Mouse (Mus musculus) hindbrain, embryonic 14.5 days (tissue): Measurements from ENCODE around the gene P2ry2. TPM values are rescaled to one million over a fixed set of nuclear protein-coding genes. Genes with fewer than 3 reads are reported as not detected.

Experiments used
- ATAC-seq: fragments of 200-750 bp; cut with Nextera tagmentation; 2 replicates; pipeline ENCODE4 v1.8.0; 2017; ENCODE audit warnings: moderate number of reproducible peaks, mild to moderate bottlenecking, moderate TSS enrichment, moderate library complexity; ENCODE audit not compliant: low FRiP score
- DNase-seq: peaks from one replicate; pipeline ENCODE4 v3.0.0-alpha.2; 2015; ENCODE audit warnings: low spot score
- H3K27ac ChIP-seq: fragments of 300-500 bp; sonication (generic); 2 replicates; pipeline ENCODE4 v1.5.1; 2014; ENCODE audit warnings: mild to moderate bottlenecking, moderate library complexity
- H3K27me3 ChIP-seq: fragments of 300-500 bp; sonication (generic); 2 replicates; pipeline ENCODE4 v1.6.1; 2014; ENCODE audit warnings: mild to moderate bottlenecking, low read length, mixed read lengths; ENCODE audit not compliant: control insufficient read depth, insufficient read depth
- H3K36me3 ChIP-seq: fragments of 300-500 bp; sonication (generic); replicated peaks from 2 replicates; pipeline ENCODE4 v1.6.1; 2014; ENCODE audit not compliant: control insufficient read depth, insufficient read depth
- H3K4me1 ChIP-seq: fragments of 300-500 bp; sonication (generic); replicated peaks from 2 replicates; pipeline ENCODE4 v1.6.1; 2014; ENCODE audit warnings: antibody characterized with exemption, low read length, mixed read lengths; ENCODE audit not compliant: control insufficient read depth, insufficient read depth
- H3K4me2 ChIP-seq: fragments of 300-500 bp; sonication (generic); replicated peaks from 2 replicates; pipeline ENCODE4 v1.6.1; 2014; ENCODE audit warnings: mild to moderate bottlenecking, moderate library complexity
- H3K4me3 ChIP-seq: fragments of 300-500 bp; sonication (generic); replicated peaks from 2 replicates; pipeline ENCODE4 v1.5.1; 2014; ENCODE audit warnings: mild to moderate bottlenecking, low read length
- H3K9ac ChIP-seq: fragments of 300-500 bp; sonication (generic); 2 replicates; pipeline ENCODE4 v1.6.1; 2014
- H3K9me3 ChIP-seq: fragments of 300-500 bp; sonication (generic); 2 replicates; pipeline ENCODE4 v1.6.1; 2016; ENCODE audit warnings: low read length; ENCODE audit not compliant: control insufficient read depth
- WGBS: fragments of 180-500 bp; shearing (Covaris S2); extraction: QIAGEN DNeasy Blood & Tissue Kit; methylation state at CpG from one replicate; pipeline ENCODE4 v1.1.7; 2014; 5-methylcytosine and 5-hydroxymethylcytosine counted together
- polyA plus RNA-seq: library from polyadenylated mRNA; unstranded; fragments of >200 nt; fragmentation: Nextera tagmentation; extraction: Ambion mirVana; gene quantifications from 2 replicates; pipeline ENCODE4 v1.2.1, GENCODE M21; 2014

The P2ry2 gene
- polyA plus RNA-seq, 1 experiment from 2014 or later: 0.20 TPM

DNA sequence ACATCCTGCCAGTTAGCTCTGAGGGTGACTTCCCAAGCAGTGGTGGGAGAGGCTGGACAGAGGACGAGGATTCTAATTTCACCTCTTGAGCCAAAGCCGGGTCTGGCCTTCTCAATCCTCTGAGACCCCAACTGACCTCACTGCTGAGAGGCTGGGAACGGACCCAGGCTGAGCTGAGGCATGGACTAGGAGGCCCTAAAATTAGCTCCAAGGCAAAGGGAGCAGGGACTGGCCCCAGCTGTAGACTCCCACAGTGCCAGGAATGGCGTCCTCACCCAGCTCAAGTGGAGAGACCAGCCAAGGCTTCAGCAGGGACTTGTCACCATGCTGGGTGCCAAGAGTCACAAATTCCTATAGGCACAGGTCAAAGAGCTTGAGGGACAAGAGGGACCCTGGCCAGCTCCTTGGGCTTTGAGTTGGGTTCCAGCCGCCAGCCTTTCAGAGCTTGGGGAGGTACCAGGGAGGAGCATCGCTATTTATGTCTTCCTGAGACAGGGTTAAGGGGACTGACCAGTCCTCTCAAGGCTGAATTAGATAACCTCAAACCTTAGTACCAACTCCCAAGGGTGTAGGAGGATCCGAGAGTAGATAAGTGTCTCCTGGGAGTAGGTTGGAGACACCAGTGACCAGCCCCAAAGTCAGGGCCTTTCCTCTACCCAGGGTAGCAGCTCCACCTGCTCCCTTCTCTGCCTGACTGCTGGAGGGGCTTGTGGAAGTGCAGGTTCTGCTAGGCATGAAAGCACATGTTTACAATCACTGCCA lies 36.8 kb upstream of the P2ry2 start:
- H3K9me3 ChIP-seq: no peaks in the 10 kb centered on the region
- ATAC-seq (no peak), DNase-seq (no peak)
- H3K36me3 ChIP-seq: no peaks in the 10 kb centered on the region
- no peak overlapping the region for H3K27ac ChIP-seq
- H3K4me3 ChIP-seq: no peak overlapping the region
- H3K4me2 ChIP-seq: no peak overlapping the region
- no peaks in the 10 kb centered on the region for H3K27me3 ChIP-seq
- 78% methylated on average over 7 of the region's 7 CpGs for WGBS
- H3K4me1 ChIP-seq: no peaks in the 10 kb centered on the region
- H3K9ac ChIP-seq: no peak overlapping the region

- H3K9ac ChIP-seq: no peak overlapping the region
- 76% methylated on average over 5 of the region's 5 CpGs for WGBS
- H3K9me3 ChIP-seq: no peaks in the 10 kb centered on the region
- no peak overlapping the region for H3K4me2 ChIP-seq
- H3K27me3 ChIP-seq: no peaks in the 10 kb centered on the region
- no peaks in the 10 kb centered on the region for H3K36me3 ChIP-seq
- ATAC-seq (no peak), DNase-seq (no peak)
- no peaks in the 10 kb centered on the region for H3K4me1 ChIP-seq
- no peak overlapping the region for H3K27ac ChIP-seq
- no peak overlapping the region for H3K4me3 ChIP-seq
Measured at GRCm38 (mm10) chr7:101048247-101048646, 35.6 kb upstream of the P2ry2 start.

DNA sequence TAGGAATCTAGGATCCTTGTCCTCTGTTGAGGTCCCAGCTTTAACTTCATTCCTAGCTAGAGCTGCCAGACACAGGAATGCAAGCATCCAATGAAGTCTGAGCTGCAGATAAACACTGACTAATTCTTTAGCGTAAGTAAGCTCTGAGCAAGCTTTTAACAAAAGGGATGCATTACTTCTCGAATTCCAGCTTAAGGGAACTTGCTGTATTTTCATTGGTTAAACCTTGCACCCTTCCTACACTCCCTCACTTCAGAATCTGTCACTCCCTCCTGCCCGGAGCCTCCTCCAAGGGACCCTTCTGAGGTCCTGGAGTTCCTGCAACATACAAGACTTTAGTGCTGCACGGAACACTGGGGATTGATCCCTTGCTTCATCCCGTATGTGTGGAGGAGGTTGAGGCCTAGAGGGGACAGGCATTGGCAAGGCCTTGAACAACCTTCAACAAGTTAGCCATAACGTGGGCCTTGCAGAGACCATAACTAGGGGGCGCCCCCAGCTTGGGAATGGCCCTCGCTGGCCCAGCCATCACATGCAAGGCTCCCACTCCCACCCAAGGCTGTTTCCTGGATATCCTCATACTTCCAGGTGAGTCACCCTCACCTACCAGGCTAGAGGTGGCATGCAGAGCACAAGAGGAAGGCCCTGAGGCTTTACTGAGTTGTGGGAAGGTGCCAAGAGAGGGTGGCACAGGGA lies 31.3 kb upstream of the P2ry2 start:
- Histone ChIP-seq H3K4me1 (no peaks in the 10 kb centered on the region), H3K36me3 (no peaks in the 10 kb centered on the region), H3K27me3 (no peaks in the 10 kb centered on the region), H3K9ac (no peak overlapping the region), H3K4me3 (no peak overlapping the region), H3K27ac (no peak overlapping the region), H3K4me2 (no peak overlapping the region), H3K9me3 (no peaks in the 10 kb centered on the region)
- DNase-seq (no peak), ATAC-seq (no peak)
- 71% methylated on average over 8 of the region's 8 CpGs for WGBS

DNA sequence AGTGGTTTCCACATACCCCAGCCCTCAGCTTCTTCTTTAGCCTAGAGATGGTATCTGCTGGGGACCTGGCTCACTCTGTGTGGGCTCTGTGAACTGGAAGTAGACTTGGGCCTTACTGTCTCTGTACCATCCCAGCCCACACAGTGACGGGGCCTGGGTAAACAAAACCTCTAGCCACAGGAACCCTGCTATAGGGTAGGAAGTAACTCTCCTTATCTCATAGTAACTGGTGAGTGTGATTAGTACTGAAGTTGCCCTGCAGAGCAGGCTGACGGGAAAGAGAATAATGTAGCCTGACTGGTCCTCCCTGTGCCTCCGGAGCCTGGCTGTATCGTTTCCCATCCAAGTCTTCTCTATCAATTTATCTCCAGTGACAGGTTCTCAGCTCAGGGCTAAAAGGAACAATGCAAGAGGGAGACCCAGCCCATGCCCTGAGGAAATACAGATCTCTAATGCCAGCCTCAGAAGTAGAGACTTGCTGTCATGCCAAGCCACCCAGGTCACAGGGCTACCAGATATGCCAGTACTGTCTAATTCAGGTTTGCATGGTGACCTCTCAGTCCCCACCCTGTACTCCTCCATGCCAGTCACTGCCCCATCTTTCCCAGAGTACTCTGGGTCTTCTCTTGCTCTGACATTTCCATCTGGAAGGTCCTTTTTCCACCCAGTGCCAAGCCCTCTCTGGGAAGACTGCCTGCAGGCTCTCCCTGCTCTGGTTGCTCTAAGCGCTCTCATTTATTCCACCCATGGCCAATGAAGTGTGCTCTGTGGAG lies 29.5 kb upstream of the P2ry2 start:
- no peak overlapping the region for H3K27ac ChIP-seq
- no peaks in the 10 kb centered on the region for H3K9me3 ChIP-seq
- DNase-seq (no peak), ATAC-seq (no peak)
- no peaks in the 10 kb centered on the region for H3K4me1 ChIP-seq
- WGBS: 45% methylated on average over 5 of the region's 5 CpGs
- no peak overlapping the region for H3K4me3 ChIP-seq
- no peaks in the 10 kb centered on the region for H3K27me3 ChIP-seq
- H3K4me2 ChIP-seq: no peak overlapping the region
- no peak overlapping the region for H3K9ac ChIP-seq
- no peaks in the 10 kb centered on the region for H3K36me3 ChIP-seq

DNA sequence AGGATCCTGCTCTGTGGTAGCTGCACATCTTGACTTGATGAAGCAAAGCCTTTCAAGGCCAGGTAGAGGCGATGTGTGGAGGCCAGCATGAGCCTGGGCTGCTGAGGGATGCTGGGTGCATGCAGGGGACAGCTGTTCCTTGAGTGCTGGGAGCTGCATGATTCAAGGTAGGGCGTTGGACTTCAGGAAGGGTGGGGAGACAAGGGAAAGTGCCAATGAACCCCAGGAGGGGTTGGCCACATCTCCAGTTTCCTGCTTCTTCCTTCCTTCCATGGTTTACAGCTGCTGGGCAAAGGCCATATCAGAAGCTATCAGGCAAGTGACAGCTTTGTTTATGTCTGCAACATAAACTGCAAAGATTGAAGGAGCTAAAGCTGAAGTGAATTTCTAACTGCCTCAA lies 28.9 kb upstream of the P2ry2 start:
- Histone ChIP-seq H3K27ac (no peak overlapping the region), H3K27me3 (no peaks in the 10 kb centered on the region), H3K36me3 (no peaks in the 10 kb centered on the region), H3K9ac (no peak overlapping the region), H3K9me3 (no peaks in the 10 kb centered on the region), H3K4me3 (no peak overlapping the region), H3K4me1 (no peaks in the 10 kb centered on the region), H3K4me2 (no peak overlapping the region)
- DNase-seq (no peak), ATAC-seq (no peak)
- WGBS: 73% methylated on average over 2 of the region's 2 CpGs

GRCm38 (mm10) chr7:101033371-101033770 lies 20.7 kb upstream of the P2ry2 start:
- H3K36me3 ChIP-seq: no peaks in the 10 kb centered on the region
- no peaks in the 10 kb centered on the region for H3K27me3 ChIP-seq
- H3K9me3 ChIP-seq: no peaks in the 10 kb centered on the region
- ATAC-seq (no peak), DNase-seq (no peak)
- no peaks in the 10 kb centered on the region for H3K4me1 ChIP-seq
- H3K4me2 ChIP-seq: no peak overlapping the region
- 79% methylated on average over 2 of the region's 2 CpGs for WGBS
- no peak overlapping the region for H3K9ac ChIP-seq
- H3K4me3 ChIP-seq: no peak overlapping the region
- H3K27ac ChIP-seq: no peak overlapping the region

DNA sequence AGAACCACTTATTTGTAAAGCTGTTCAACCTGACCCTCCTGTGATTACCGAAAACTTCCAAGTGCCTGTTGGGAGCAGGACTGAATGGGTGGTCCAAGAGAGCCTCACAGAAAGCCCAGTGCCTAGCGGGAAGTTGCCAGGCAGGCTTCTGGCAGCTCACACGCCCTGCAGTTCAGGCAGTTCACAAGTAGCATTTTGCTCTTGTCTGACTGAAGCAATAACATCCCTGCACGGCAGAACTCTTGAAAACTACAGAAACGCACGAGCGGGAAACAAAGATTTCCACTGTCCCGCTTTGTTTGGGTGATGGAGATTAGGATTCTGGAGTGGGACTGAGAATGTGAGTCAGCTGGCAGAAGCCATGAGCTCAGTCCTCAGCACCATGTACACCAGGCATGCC lies 18.6 kb upstream of the P2ry2 start:
- ATAC-seq (no peak), DNase-seq (no peak)
- Histone ChIP-seq H3K4me2 (no peak overlapping the region), H3K9ac (no peak overlapping the region), H3K27ac (no peak overlapping the region), H3K4me1 (no peaks in the 10 kb centered on the region), H3K4me3 (no peak overlapping the region), H3K27me3 (no peaks in the 10 kb centered on the region), H3K36me3 (no peaks in the 10 kb centered on the region), H3K9me3 (no peaks in the 10 kb centered on the region)
- 57% methylated on average over 8 of the region's 8 CpGs for WGBS

- no peaks in the 10 kb centered on the region for H3K9me3 ChIP-seq
- no peak overlapping the region for H3K9ac ChIP-seq
- no peaks in the 10 kb centered on the region for H3K36me3 ChIP-seq
- ATAC-seq: no peak
- H3K4me3 ChIP-seq: no peak overlapping the region
- no peaks in the 10 kb centered on the region for H3K27me3 ChIP-seq
- H3K4me1 ChIP-seq: no peaks in the 10 kb centered on the region
- no peak overlapping the region for H3K27ac ChIP-seq
- no peak for DNase-seq
- no peak overlapping the region for H3K4me2 ChIP-seq
Measured at GRCm38 (mm10) chr7:101030756-101031155, 18.1 kb upstream of the P2ry2 start.

DNA sequence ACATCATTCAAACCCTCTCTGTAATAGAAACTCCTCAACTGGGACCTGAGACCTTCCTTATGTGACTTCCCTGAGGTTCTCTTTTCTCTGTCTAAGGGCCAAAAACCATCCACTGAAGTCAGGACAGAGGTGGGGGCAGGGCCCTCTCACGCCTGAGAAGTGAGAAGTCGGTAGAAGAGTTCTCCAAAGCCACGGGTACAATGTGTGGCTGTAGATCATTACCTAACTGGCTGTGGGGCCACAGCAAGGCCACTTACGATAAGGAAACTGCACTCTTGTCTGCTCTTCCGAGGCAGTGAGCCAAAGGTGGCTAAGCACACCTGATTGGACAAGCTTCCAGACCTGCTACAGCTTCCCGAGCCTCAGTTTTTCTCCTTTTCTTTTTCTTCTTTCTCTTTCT lies 16.8 kb upstream of the P2ry2 start:
- no peaks in the 10 kb centered on the region for H3K4me1 ChIP-seq
- no peak overlapping the region for H3K4me3 ChIP-seq
- H3K27me3 ChIP-seq: no peaks in the 10 kb centered on the region
- H3K9ac ChIP-seq: no peak overlapping the region
- H3K27ac ChIP-seq: no peak overlapping the region
- ATAC-seq (no peak), DNase-seq (no peak)
- WGBS: 66% methylated on average over 6 of the region's 6 CpGs
- H3K4me2 ChIP-seq: no peak overlapping the region
- no peaks in the 10 kb centered on the region for H3K36me3 ChIP-seq
- no peaks in the 10 kb centered on the region for H3K9me3 ChIP-seq
